Mouse (Mus musculus) liver (tissue): Measurements from ENCODE around the gene Heatr4.

Experiments used
- DNase-seq: peaks from one replicate; pipeline ENCODE4 v3.0.0-alpha.2; 2020; ENCODE audit warnings: mixed read lengths

The Heatr4 gene

GRCm38 (mm10) chr12:83927747-83928146, 56.9 kb downstream of the Heatr4 start:
- DNase-seq = no peak

GRCm38 (mm10) chr12:83926061-83926460, 58.6 kb downstream of the Heatr4 start:
- no peak for DNase-seq

- no peak for DNase-seq
Measured at GRCm38 (mm10) chr12:83925160-83925703, 59.4 kb downstream of the Heatr4 start.

DNA sequence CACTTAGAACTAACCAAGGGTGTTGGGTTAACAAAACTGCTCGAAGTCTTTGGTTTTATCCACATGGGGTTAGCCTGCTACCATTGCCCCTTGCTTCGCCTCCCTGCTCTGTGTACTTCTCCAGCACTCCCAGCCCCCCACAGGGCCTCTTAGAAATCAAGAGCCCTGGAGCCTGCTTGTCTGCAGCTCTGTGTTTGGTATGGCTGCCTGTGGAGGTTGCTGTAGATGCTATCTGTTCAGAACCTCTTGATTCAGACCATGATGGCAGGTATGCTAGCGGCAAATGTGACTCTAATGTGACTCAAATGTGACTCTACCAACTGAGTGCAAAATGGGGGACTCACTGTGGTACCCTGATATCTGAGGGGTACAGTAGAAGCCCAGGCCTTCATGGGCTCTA, 60.3 kb downstream of the Heatr4 start:
- DNase-seq = no peak

DNA sequence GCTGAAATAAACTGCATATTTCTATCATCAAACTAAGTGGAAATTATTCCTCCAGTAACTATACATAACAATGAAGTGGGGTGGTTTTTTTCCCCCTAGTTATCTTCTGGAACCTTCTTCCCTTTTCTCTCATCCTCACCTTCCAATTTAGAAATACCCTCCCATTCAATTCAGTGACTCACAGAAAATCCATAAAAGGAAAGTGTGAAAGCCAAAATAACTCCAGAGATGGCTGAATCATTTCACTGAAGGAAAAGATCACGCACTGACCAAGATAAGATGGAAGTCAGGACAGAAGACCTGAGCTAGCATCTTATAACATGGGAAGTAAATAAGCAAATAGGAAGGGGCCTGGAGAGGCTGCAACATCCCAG, 61.2 kb downstream of the Heatr4 start:
- DNase-seq = no peak

GRCm38 (mm10) chr12:83922724-83923485, 61.7 kb downstream of the Heatr4 start:
- DNase-seq = no peak

DNA sequence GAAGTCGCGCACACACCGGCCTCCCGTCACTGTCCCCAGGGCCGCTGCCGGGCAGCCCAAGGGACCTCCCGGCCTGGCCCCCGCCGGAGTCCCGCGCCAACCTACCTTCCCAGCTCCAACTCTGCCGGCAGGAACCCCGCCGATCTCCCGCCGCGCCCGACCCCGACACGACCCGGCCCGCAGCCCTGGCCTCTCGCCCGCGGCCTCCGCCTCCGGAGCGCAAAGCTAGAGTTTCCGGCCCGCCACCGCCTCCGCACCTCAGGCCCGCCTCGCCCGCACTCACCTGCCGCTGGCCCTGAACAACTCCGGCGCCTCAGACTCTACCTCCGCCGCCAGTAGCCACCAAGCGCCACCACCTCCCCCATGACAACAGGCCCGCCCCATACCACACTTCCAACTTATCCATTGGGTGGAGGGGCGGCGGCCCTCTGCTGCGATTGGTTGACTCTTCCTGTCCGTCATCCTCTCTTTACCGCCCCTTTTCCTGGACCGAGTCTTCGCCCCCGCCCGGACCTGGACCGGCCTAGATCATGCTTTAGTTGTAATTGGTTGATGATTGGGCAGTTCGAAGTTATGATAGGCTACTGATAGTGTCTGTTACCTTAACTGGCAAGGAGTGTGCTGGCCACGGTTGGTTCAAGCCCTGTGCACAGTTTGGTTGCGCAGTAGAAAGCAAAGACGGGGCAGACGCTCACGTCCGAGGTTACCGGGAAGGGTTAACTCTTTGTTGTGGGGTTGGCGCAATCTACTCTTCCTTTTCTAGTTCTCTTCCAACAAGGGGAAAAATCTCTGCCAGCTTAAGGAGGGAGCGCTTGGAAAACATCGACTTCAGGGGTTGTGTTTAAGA, 62.9 kb downstream of the Heatr4 start, which contains the start of gene Numb:
TSS of gene Numb (minus strand) at position 400 of the 847 bp plus-strand sequence.
- DNase-seq = peak; percentile 98

GRCm38 (mm10) chr12:83920721-83921441, 63.8 kb downstream of the Heatr4 start:
- peak; percentile 29 for DNase-seq

GRCm38 (mm10) chr12:83916884-83917283, 67.8 kb downstream of the Heatr4 start:
- no peak for DNase-seq

DNA sequence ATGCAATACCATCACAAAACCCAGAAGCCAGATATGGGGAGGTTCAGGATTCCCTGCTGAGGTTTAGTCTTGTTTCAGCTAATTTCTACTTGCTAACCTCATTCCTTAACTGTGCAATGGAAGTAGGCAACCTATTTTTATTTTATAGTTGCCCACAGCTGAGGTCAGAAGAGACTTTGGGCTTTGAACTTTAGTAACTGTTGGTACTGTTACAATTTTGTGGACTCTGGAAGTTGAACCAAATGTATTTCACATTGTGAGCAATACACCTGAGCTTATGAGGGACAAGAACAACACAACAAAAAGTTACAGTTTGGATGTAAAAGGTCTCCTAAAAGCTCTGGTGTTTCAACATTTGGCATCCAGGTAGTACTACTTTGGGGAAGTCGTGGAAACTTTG, 69.9 kb downstream of the Heatr4 start:
- DNase-seq = no peak

GRCm38 (mm10) chr12:83914202-83914740, 70.4 kb downstream of the Heatr4 start:
- no peak for DNase-seq

DNA sequence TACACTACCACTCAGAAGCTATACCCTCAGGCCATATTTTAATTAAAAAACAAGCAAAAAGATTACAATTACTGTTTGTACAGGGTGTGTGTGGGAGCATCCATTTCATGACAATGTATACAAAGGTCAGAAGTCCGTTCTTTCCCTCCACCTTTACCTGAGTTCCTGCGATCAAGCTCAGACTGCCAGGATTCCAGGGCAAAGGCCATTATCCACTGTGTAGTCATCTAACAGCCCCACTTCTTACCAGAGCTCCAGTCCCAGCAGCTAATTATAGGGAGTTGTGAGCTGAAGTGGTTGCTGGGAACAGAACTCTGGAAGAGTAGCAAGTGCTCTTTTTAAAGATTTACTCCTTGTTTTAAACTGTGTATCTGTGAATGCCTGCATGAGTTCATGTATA, 74.2 kb downstream of the Heatr4 start:
- no peak for DNase-seq
